Mouse (Mus musculus) neural tube, embryonic 10.5 days (tissue): ENCODE measurements around the gene Csf2.

Source experiments
- DNase-seq: peaks from one replicate; pipeline ENCODE4 v3.0.0-alpha.2; 2017; ENCODE audit warnings: low spot score; ENCODE audit errors: extremely low spot score

The Csf2 gene

DNA sequence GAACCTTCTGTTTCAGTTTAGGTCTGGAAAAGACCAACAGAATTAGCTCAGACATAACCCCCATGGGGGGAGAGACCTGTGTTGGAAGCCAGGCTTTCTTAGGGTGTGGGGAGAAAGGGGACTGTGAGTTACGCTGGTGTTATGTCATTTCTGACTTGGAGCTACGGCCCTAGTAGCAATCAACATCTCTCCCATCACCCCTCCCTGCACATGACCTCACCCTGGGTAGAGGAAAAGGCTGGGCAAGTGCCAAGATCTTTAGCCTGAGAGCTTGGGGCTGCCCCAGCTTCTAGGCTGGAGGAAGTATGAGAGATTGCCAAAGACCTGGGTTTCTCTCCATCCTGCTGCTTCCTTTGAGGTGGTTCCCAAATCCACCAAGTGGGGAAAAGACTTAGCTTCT lies 12.5 kb downstream of the Csf2 start:
- no peak for DNase-seq

DNA sequence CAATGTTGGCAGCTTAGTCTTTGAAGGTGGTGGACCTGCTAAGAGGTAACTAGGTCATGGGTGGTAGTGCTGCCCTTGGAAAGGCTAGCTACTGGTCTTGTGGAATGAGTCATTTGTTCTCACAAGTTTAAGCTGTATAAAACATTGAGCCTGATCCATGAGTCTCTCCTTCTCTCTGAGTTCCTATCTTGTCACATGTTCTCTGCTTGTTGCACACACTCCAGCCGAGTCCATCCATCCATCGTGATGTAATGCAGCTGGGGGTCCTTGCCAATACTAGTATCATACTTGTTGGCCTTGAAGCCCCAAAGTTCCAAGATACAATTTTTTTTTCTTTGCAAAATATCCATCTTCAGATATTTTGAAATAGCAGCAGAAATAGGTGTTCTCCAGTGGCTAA lies 22.0 kb downstream of the Csf2 start:
- no peak for DNase-seq

GRCm38 (mm10) chr11:54224475-54224986 lies 24.9 kb downstream of the Csf2 start:
- no peak for DNase-seq

- DNase-seq, result no peak
Observed at GRCm38 (mm10) chr11:54223637-54224474, 25.6 kb downstream of the Csf2 start.

- DNase-seq, result no peak
Observed at GRCm38 (mm10) chr11:54219903-54220740, 29.3 kb downstream of the Csf2 start.

GRCm38 (mm10) chr11:54219191-54219590 lies 30.3 kb downstream of the Csf2 start:
- no peak for DNase-seq

DNA sequence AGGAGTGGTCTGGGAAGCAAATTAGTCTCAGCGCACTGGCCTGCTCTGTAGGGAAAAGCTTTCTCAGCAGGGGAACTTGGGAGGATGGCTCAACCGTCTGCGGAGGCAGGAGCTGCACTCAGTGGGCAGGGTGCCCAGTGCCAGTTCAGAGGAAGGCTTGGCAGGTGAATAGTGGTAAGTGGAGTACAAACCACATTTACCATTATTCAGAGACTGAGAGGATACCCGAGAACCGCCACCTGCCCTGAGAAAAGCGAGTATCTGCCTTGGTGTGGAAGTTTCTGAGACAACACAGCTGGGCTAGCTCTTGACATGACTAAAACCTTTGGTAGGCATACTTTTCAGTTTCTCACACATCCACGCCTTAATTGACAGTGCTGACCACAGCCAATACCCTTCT lies 32.1 kb downstream of the Csf2 start:
- no peak for DNase-seq

DNA sequence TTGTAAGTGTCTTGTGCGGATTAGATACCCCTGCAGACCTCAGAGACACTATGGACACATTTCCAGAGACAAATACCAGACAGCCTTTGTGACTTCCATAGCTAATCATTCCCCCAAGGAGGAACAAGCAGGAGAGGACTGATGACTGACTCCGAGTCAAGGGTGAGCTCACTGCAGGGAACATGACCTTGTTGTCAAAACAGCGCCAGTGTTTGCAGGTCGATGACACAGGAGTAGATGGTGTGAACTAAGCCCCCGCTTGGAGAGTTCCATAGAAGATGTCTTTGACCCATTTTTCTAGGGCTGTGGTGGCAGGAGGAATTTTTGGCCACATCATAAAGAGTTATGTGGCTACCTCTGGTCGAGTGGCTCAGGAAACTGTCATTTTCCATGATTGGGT lies 33.4 kb downstream of the Csf2 start:
- no peak for DNase-seq

DNA sequence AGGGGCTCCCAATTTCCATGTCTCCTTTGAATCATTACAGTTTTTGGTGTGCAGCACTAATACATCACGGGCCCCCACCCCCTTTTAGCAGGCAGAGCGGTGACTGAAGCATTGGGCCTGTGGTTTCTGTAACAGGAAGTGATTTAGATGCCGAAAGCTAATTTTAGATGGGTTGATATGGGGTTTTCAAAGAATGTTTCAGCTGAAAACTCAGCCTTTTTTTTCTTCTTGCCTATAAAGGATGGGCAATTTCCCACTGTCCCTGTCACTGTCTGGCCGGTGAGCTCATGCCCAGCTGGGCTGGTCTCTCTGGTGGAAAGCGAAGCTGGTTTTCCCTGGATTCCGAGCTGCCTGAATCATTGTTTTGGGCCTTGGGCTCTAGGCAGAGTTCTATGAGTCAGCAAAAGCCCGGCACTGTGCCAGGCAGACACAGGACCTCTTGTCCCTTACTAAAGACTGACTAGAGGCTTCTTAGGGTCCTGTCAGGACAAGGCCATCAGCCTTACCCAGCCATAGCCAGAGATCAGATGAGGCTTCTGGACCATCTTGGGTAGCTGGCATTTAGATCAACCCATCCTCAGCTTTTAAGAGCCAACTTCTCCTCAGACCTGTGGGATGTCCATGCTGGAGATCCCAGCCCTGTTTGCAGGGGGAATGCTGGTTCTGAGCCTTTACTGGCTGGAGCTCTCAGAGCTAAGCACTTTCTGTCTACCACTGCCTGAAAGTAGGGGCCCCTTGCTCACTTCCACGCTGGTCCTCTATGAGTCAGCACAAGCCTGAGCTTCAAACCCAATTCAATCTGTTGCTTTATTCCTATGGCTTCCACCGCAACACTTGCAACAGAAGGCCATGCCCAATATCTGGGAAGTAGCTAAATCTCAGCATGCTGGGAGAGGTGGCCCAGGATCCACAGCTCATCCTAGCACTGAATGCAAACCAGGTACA lies 34.7 kb downstream of the Csf2 start:
- no peak for DNase-seq

DNA sequence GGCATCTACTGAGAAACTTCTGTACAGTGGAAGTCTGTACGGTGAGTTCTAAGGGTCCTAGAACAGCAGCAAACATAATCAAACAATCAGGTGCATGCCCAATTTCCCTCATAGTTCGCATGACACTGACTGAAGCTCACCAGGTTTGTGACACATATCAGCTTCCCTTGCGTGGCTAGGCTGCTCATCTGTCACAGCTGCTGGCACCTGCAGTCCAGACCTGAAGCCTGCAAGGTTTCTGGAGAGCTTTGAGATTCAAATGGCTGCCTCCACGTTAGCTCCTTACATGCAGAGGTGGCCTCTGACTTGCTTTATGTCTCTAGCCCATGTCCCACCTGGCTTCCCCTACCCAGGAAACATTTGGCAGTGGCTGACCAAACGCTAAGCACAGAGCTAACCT lies 35.8 kb downstream of the Csf2 start:
- DNase-seq, result no peak

- DNase-seq, result no peak
Observed at GRCm38 (mm10) chr11:54206993-54207392, 42.5 kb downstream of the Csf2 start.

GRCm38 (mm10) chr11:54205366-54205765 lies 44.1 kb downstream of the Csf2 start:
- DNase-seq, result no peak

DNA sequence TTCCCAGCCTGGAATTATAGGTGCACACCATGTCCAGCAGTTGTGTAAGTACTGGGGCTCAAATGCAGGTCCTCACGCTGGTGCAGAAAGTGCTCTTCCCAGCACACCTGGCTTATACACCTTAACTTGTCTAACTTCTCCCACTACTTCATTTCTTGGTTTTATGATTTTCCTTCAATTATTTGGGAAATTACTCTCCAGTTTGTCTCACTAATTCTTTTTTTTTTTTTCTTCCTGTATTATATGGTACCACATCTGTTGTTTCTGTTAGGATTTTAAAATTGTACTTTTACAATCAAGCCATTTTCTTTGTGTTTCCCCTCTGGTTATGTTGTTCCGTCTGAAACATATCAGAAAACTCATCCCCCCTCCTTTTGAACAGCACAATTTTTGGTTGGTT lies 44.7 kb downstream of the Csf2 start:
- no peak for DNase-seq

GRCm38 (mm10) chr11:54203162-54203561 lies 46.3 kb downstream of the Csf2 start:
- no peak for DNase-seq

GRCm38 (mm10) chr11:54201881-54202685 lies 47.4 kb downstream of the Csf2 start:
- no peak for DNase-seq

- no peak for DNase-seq
Observed at GRCm38 (mm10) chr11:54201287-54201773, 48.1 kb downstream of the Csf2 start.
